ENCODE assay signal across 9 mouse cellular contexts in the genomic region with DNA sequence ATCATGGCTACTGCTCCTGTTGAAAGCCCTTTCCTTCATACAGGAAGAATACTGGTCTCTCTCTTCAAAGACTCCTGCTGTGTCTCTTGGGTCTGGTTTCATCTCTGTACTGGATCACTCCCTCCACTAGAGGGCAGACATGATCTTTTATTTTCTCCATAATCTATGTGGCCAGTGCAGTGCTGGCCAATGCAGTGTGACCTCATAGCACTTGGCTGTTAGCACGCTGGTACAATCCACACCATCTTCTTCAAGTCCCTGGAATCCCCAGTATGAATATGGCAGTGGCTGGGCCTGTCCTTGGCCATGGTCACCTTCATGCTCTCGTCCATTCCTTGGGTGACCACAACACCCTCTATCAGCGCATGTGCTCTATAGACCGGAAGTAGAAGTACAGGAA. TPM values are rescaled to one million over a fixed set of nuclear protein-coding genes. Genes with fewer than 3 reads are reported as not detected.
A peak's percentile ranks its signal among the peaks of the same experiment; 100 is the strongest.
DNase-seq lines count a peak whose midpoint lies in the region; ATAC-seq and TF ChIP-seq lines count a peak whose summit lies in the region.
"Had no signal": no experiment of that assay in that cellular context is flagged by ENCODE, and none has a peak within 500 bp of the region (broad histone marks: within the 10 kb centered on the region; RNA-seq: fewer than 3 reads in every experiment).

No protein-coding gene starts in this region.

- H3K9ac ChIP-seq in hindbrain, embryonic 16.5 days (ENCODE audit: low read depth, low read length) = no peak overlapping the region
- no peak overlapping the region for H3K9ac ChIP-seq in limb, embryonic 14.5 days (ENCODE audit: low read depth, low read length, severe bottlenecking)

- no peak for TF ChIP-seq POLR2A in limb, embryonic 14.5 days (IDR thresholded peaks at IDR 0.05; ENCODE audit: borderline replicate concordance, extremely low read depth, insufficient read depth, insufficient read length)

- H3K4me2 ChIP-seq in hindbrain, embryonic 16.5 days (ENCODE audit: low read length) = no peak overlapping the region
- H3K4me2 ChIP-seq in limb, embryonic 14.5 days (replicated peaks; ENCODE audit: low read depth, low read length, severe bottlenecking) = no peak overlapping the region

- no peak overlapping the region for H3K4me3 ChIP-seq in hindbrain, embryonic 16.5 days (ENCODE audit: low read length)
- H3K4me3 ChIP-seq in limb, embryonic 14.5 days (replicated peaks; ENCODE audit: low read length) = no peak overlapping the region

- intact Hi-C loops in gastrocnemius, postnatal 14 days (cut with DNase I; ENCODE audit: low total_unique reads) = loop anchor here (5.0 kb wide), 1 partner anchor 76 kb away; no protein-coding TSS in a partner anchor

- peaks cover 26% of the 10 kb centered on the region for H3K36me3 ChIP-seq in hindbrain, embryonic 16.5 days (ENCODE audit: control insufficient read depth, insufficient read depth, low read length)
- H3K36me3 ChIP-seq in limb, embryonic 14.5 days (ENCODE audit: control insufficient read depth, insufficient read depth, low read length) = peaks cover 55% of the 10 kb centered on the region

- peak; percentile 89 for ATAC-seq in hindbrain, embryonic 16.5 days
- peak; percentile 55; the same call in 1 of the 2 replicates for ATAC-seq in limb, embryonic 14.5 days (ENCODE audit: low FRiP score, low read depth)

- DNase-seq in gastrocnemius, postnatal 10 days = peak; percentile 10
- no peak for DNase-seq in gastrocnemius, postnatal 14 days
- peak; percentile 36 for DNase-seq in adrenal gland, postnatal 14 days
- peak; percentile 32 for DNase-seq in fibroblast of lung, adult 2 months (ENCODE audit: low read depth)
- DNase-seq in limb, embryonic 14.5 days (ENCODE audit: low spot score) = peak; percentile 56
- peak; percentile 25 for DNase-seq in neural tube, embryonic 10.5 days (ENCODE audit: extremely low spot score, low spot score)
- no peak for DNase-seq in T-cell, adult 2 months (ENCODE audit: low spot score)

- H3K9me3 ChIP-seq in hindbrain, embryonic 16.5 days (ENCODE audit: control insufficient read depth, low read length) = no peaks in the 10 kb centered on the region
- no peaks in the 10 kb centered on the region for H3K9me3 ChIP-seq in limb, embryonic 14.5 days (ENCODE audit: control insufficient read depth, low read length)

- no peak overlapping the region for H3K27ac ChIP-seq in hindbrain, embryonic 16.5 days (ENCODE audit: low read depth, low read length)
- no peak overlapping the region for H3K27ac ChIP-seq in limb, embryonic 14.5 days (replicated peaks; ENCODE audit: low read depth, low read length)
- H3K27ac ChIP-seq: macrophage had no signal

- 78% methylated on average over 4 of the region's 4 CpGs for WGBS in hindbrain, embryonic 16.5 days
- WGBS in limb, embryonic 14.5 days = 74% methylated on average over 4 of the region's 4 CpGs

- no peaks in the 10 kb centered on the region for H3K27me3 ChIP-seq in hindbrain, embryonic 16.5 days (replicated peaks; ENCODE audit: control insufficient read depth, insufficient read depth, low read length)
- H3K27me3 ChIP-seq in limb, embryonic 14.5 days (ENCODE audit: control insufficient read depth, insufficient read depth, low read length) = no peaks in the 10 kb centered on the region

- H3K4me1 ChIP-seq in hindbrain, embryonic 16.5 days (ENCODE audit: control insufficient read depth, insufficient read depth, low read depth, low read length) = no peaks in the 10 kb centered on the region
- H3K4me1 ChIP-seq in limb, embryonic 14.5 days (ENCODE audit: control insufficient read depth, insufficient read depth, low read length) = no peaks in the 10 kb centered on the region

RNA-seq across cellular contexts. Expression of a gene that starts 27.1 kb away (rescaled TPM):
- 10 to 100 TPM; 16.6 to 20.2 TPM for total RNA-seq in gastrocnemius, postnatal 10 days (2021)
- 10 to 100 TPM; 11.5 to 13.5 TPM for total RNA-seq in gastrocnemius, postnatal 14 days (2021)
- total RNA-seq in adrenal gland, postnatal 14 days (2021) = 22.6 and 30.2 TPM in 2 replicates
- 29.2 and 30.7 TPM in 2 replicates for polyA plus RNA-seq in hindbrain, embryonic 16.5 days (2015; fragmentation: Nextera tagmentation; extraction: Ambion mirVana)
- polyA plus RNA-seq in limb, embryonic 14.5 days (2012; rRNA removed) = 10.8 and 21.5 TPM in 2 replicates
- 27.5 and 29.7 TPM in 2 replicates for polyA plus RNA-seq in limb, embryonic 14.5 days (2014; fragmentation: Nextera tagmentation; extraction: Ambion mirVana)

Comparison
In these comparisons a context has a peak if more than half of its experiments do, and no peak if none do; other contexts are left out.
1. DNase-seq: peak in gastrocnemius, postnatal 10 days (single experiment), adrenal gland, postnatal 14 days (single experiment), fibroblast of lung, adult 2 months (single experiment), limb, embryonic 14.5 days (single experiment) and neural tube, embryonic 10.5 days (single experiment); none in gastrocnemius, postnatal 14 days (single experiment) and T-cell, adult 2 months (single experiment).